Mouse (Mus musculus) limb, embryonic 14.5 days (tissue): ENCODE measurements around the gene Mvb12b. TPM values are rescaled to one million over a fixed set of nuclear protein-coding genes. Genes with fewer than 3 reads are reported as not detected.

Source experiments
- ATAC-seq: fragments of 200-750 bp; cut with Nextera tagmentation; 2 replicates; pipeline ENCODE4 v1.8.0; 2017; ENCODE audit warnings: low read depth, moderate number of reproducible peaks, moderate TSS enrichment; ENCODE audit not compliant: low FRiP score
- DNase-seq: peaks from one replicate; pipeline ENCODE4 v3.0.0-alpha.2; 2015; ENCODE audit warnings: low spot score
- H3K27ac ChIP-seq: fragments of 300-500 bp; sonication (generic); replicated peaks from 2 replicates; pipeline ENCODE4 v1.5.1; 2014; ENCODE audit warnings: low read depth, mild to moderate bottlenecking, low read length, moderate library complexity, mixed read lengths
- H3K27me3 ChIP-seq: fragments of 300-500 bp; sonication (generic); 2 replicates; pipeline ENCODE4 v1.6.1; 2014; ENCODE audit warnings: low read length, mixed read lengths; ENCODE audit not compliant: control insufficient read depth, insufficient read depth
- H3K36me3 ChIP-seq: fragments of 300-500 bp; sonication (generic); 2 replicates; pipeline ENCODE4 v1.6.1; 2014; ENCODE audit warnings: mild to moderate bottlenecking, low read length, moderate library complexity, mixed read lengths; ENCODE audit not compliant: control insufficient read depth, insufficient read depth
- H3K4me1 ChIP-seq: fragments of 300-500 bp; sonication (generic); 2 replicates; pipeline ENCODE4 v1.6.1; 2014; ENCODE audit warnings: antibody characterized with exemption, low read length, mixed read lengths; ENCODE audit not compliant: control insufficient read depth, insufficient read depth
- H3K4me2 ChIP-seq: fragments of 300-500 bp; sonication (generic); replicated peaks from 2 replicates; pipeline ENCODE4 v1.6.1; 2014; ENCODE audit warnings: low read depth, mild to moderate bottlenecking, low read length, moderate library complexity; ENCODE audit not compliant: severe bottlenecking
- H3K4me3 ChIP-seq: fragments of 300-500 bp; sonication (generic); replicated peaks from 2 replicates; pipeline ENCODE4 v1.5.1; 2014; ENCODE audit warnings: low read length
- H3K9ac ChIP-seq: fragments of 300-500 bp; sonication (generic); 2 replicates; pipeline ENCODE4 v1.6.1; 2014; ENCODE audit warnings: mild to moderate bottlenecking, low read depth, low read length, moderate library complexity; ENCODE audit not compliant: severe bottlenecking
- H3K9me3 ChIP-seq: fragments of 300-500 bp; sonication (generic); 2 replicates; pipeline ENCODE4 v1.6.1; 2016; ENCODE audit warnings: low read length; ENCODE audit not compliant: control insufficient read depth
- POLR2A ChIP-seq: fragments of 200-500 bp; IDR thresholded peaks from 2 replicates; pipeline ENCODE4 v1.8.0; 2012; ENCODE audit warnings: inconsistent platforms, mild to moderate bottlenecking, moderate library complexity, borderline replicate concordance; ENCODE audit not compliant: insufficient read depth, insufficient read length; ENCODE audit errors: extremely low read depth
- WGBS: fragments of 180-500 bp; shearing (Covaris S2); extraction: QIAGEN DNeasy Blood & Tissue Kit; methylation state at CpG from one replicate; pipeline ENCODE4 v1.1.7; 2014; 5-methylcytosine and 5-hydroxymethylcytosine counted together
- polyA plus RNA-seq, 2 experiments: library from polyadenylated mRNA; depleted of rRNA in 1 of 2; stranded (reverse) in 1 of 2; unstranded in 1 of 2; fragments of >200 nt; fragmentation: Nextera tagmentation in 1 of 2; extraction: Ambion mirVana in 1 of 2; gene quantifications; 2 replicates each; pipeline versions ENCODE4 v1.2.1 to v1.2.3; 2012 to 2014

Mvb12b gene
- polyA plus RNA-seq, 2 experiments: 17.5 to 26.6 TPM

DNA sequence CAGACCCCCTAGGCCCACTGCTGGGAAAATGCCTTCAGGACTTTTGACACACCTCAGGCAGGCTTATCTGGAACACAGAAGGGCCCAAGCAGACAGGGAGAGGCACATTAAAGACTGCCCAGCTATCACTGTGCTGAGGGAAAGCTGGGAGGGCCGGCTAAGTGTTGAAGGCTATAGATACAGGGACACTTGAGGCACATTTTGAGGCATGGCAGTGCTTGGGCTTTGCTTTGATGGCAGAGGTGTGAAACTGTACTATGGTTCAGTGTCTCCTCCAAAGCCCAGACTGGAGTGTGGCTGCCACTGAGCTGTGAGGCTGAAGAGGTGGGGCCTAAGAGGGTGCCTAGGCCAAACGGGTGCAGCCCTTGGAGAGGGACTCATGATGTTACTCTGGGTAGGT, 44.1 kb downstream of the Mvb12b start:
- 49% methylated on average over 2 of the region's 2 CpGs for WGBS
- H3K36me3 ChIP-seq: peaks cover 5% of the 10 kb centered on the region; the same call in 1 of the 2 replicates
- no peaks in the 10 kb centered on the region for H3K27me3 ChIP-seq
- H3K4me3 ChIP-seq: no peak overlapping the region
- H3K27ac ChIP-seq: no peak overlapping the region
- ATAC-seq: no peak
- no peak overlapping the region for H3K4me2 ChIP-seq
- TF ChIP-seq POLR2A: no peak
- no peak overlapping the region for H3K9ac ChIP-seq
- peaks cover 21% of the 10 kb centered on the region for H3K4me1 ChIP-seq
- H3K9me3 ChIP-seq: no peaks in the 10 kb centered on the region
- DNase-seq: no peak

DNA sequence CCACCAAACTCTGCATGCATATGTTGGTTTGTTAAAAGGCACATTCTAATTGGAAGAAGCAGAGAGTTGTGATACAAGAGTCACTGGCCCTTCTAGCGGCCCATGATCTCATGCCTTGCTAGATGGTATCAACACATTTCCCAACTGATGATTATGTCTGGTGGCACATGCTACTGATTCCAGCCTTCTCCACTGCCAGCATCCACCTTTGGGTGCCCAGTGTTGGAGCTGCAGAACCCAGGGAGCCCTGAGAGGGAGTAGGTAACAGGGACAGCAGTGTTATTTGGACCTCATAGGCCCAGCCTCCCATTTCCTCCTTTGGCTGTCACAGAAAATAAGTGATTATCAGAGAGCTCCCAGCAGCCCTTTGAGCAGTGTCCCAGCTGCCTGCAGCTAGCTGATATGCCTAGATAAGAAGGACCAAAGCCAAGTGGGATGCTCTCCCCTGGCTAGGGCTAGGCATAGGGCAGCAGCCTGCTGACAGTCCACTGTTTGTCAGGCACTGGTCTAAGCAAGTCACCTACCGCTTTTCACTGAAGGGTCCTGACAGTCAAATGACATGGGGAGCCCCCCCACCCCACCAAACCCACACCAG, 44.7 kb downstream of the Mvb12b start:
- no peaks in the 10 kb centered on the region for H3K9me3 ChIP-seq
- no peak overlapping the region for H3K4me2 ChIP-seq
- DNase-seq: no peak
- no peak for TF ChIP-seq POLR2A
- no peak overlapping the region for H3K27ac ChIP-seq
- no peak overlapping the region for H3K4me3 ChIP-seq
- no peak for ATAC-seq
- peaks cover 7% of the 10 kb centered on the region for H3K36me3 ChIP-seq
- H3K9ac ChIP-seq: no peak overlapping the region
- WGBS: 93% methylated on average over 2 of the region's 2 CpGs
- H3K27me3 ChIP-seq: no peaks in the 10 kb centered on the region
- H3K4me1 ChIP-seq: peaks cover 18% of the 10 kb centered on the region

DNA sequence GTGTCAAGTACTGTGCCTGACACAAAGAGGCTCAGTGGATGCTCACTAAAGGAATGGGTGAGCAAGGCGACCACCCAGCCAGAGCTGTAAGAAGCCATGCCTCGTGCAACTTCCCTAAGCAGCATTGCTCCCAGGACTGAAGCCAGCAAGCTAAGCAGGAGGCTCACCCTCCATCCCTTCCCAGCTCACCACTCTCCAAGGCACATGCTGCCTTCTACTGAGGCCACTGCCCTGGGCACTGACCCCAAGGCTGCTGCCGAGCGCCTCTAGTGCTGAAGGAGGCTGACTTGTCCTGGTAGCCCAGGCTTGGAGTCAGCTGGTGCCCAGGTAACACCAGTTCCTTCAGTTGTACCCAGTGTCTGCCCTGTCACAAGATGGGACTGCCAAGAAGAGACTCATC, 45.8 kb downstream of the Mvb12b start:
- H3K9ac ChIP-seq: no peak overlapping the region
- no peak for ATAC-seq
- peaks cover 14% of the 10 kb centered on the region for H3K36me3 ChIP-seq
- no peak overlapping the region for H3K4me2 ChIP-seq
- no peak for DNase-seq
- no peak overlapping the region for H3K4me3 ChIP-seq
- H3K27ac ChIP-seq: no peak overlapping the region
- no peaks in the 10 kb centered on the region for H3K9me3 ChIP-seq
- H3K27me3 ChIP-seq: no peaks in the 10 kb centered on the region
- no peak for TF ChIP-seq POLR2A
- H3K4me1 ChIP-seq: peaks cover 14% of the 10 kb centered on the region
- 89% methylated on average over 4 of the region's 4 CpGs for WGBS

- Histone ChIP-seq H3K4me3 (no peak overlapping the region), H3K27me3 (no peaks in the 10 kb centered on the region), H3K4me2 (no peak overlapping the region), H3K27ac (no peak overlapping the region), H3K4me1 (peaks cover 8% of the 10 kb centered on the region; the same call in 1 of the 2 replicates), H3K36me3 (peaks cover 14% of the 10 kb centered on the region), H3K9ac (no peak overlapping the region), H3K9me3 (no peaks in the 10 kb centered on the region)
- ATAC-seq: no peak
- no peak for DNase-seq
- 65% methylated on average over 3 of the region's 3 CpGs for WGBS
- TF ChIP-seq POLR2A: no peak
Observed at GRCm38 (mm10) chr2:33840483-33840882, 47.3 kb downstream of the Mvb12b start.

DNA sequence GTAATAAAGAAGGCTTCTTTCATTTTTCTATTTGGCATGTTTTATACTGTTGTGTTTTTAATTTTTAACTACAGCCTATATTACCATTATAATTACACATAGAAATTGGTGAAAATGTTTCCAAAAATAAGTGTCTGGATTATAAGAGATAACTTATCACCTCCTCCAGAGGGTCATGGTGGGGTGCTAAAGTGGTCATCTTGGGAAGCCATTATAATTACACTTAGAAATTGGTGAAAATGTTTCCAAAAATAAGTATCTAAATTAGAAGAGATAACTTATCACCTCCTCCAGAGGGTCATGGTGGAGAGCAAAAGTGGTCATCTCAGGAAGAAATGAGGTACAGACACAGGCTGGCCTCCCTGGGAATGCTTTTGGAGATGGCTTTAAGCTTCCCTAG, 48.5 kb downstream of the Mvb12b start:
- Histone ChIP-seq H3K27me3 (no peaks in the 10 kb centered on the region), H3K4me2 (no peak overlapping the region), H3K9me3 (no peaks in the 10 kb centered on the region), H3K27ac (no peak overlapping the region), H3K36me3 (peaks cover 14% of the 10 kb centered on the region), H3K4me1 (peaks cover 12% of the 10 kb centered on the region; the same call in 1 of the 2 replicates), H3K4me3 (no peak overlapping the region), H3K9ac (no peak overlapping the region)
- no peak for ATAC-seq
- no peak for DNase-seq
- TF ChIP-seq POLR2A: no peak
